Mouse (Mus musculus): ENCODE data around the gene Ccdc71. TPM values are rescaled to one million over a fixed set of nuclear protein-coding genes. Genes with fewer than 3 reads are reported as not detected.

Ccdc71 gene
- polyA plus RNA-seq, 1 experiment from 2014 or later, result 42.2 TPM

DNA sequence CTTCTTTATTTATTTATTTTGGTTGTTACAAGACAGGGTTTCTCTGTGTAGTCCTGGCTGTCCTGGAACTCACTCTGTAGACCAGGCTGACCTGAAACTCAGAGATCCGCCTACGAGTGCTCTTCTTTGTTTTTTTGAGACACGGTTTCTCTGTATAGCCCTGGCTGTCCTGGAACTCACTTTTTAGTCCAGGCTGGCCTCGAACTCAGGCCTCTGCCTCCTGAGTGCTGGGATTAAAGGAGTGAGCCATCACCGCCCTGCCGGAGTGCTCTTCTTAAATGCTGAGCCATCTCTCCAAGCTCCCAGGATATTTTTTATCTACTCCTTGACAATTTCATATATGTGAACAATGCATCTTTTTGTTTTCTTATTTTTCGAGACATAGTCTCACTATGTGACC lies 46.6 kb downstream of the Ccdc71 start:
- Histone ChIP-seq H3K4me2 (ENCODE audit: low read depth, low read length) (peak overlapping the region; percentile 62), H3K27me3 (replicated peaks; ENCODE audit: control insufficient read depth, insufficient read depth, low read length) (no peaks in the 10 kb centered on the region), H3K9me3 (ENCODE audit: control insufficient read depth, low read length) (no peaks in the 10 kb centered on the region), H3K9ac (ENCODE audit: low read depth, low read length) (0 out of 2 replicates have a peak overlapping the region, but pooled peaks have one; percentile 75), H3K4me3 (ENCODE audit: low read depth, low read length) (peak overlapping the region; percentile 63), H3K36me3 (ENCODE audit: control insufficient read depth, insufficient read depth, low read length) (peaks cover 46% of the 10 kb centered on the region), H3K4me1 (ENCODE audit: control insufficient read depth, insufficient read depth, low read length) (peaks cover 10% of the 10 kb centered on the region), H3K27ac (replicated peaks; ENCODE audit: low read depth, low read length) (peak overlapping the region; percentile 63)
- 89% methylated on average over 7 of the region's 7 CpGs for WGBS
- DNase-seq (ENCODE audit: low spot score) (no peak), ATAC-seq (ENCODE audit: low read depth) (no peak)

DNA sequence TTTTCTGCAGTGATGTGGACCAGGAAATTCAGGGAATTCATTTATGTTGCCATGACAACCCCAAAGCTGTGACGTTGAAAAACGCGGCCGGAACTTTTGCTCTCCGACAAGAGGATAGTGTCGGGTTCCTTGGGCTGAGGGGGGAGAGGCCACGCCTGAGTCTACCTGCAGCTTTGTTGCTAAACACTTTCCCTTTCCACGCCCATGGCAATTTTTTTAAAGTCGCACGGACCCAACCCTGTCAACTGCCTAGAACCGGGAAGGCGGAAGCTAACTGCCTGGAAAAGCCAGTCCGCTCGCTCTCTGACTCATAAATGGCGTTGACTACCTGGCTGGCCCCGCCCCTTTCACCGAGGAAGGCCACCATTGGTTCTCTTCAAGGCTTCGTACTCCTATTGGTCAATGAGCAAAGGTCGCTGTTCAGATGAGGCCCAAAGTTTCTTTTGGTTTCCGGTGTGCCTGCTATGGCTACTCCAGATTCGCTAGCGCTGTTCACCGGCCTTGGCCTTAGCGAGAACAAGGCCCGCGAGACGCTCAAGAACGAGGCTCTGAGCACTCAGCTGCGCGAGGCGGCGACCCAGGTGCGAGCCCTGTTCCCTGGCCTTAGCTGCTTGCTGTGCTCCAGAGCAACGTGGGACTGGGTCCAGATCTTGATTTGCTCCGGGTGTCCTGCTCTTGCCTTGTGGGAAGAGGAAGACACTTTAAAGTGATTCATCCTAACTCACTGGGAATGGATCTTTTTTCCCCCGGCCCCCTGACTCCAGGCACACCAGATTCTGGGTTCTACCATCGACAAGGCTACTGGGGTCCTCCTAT lies 47.5 kb downstream of the Ccdc71 start, which contains the start of gene Qars:
Gene Qars (plus strand): TSS at position 88 of the 816 bp plus-strand sequence.
- peak; percentile 98 for DNase-seq (ENCODE audit: low spot score)
- peak; percentile 98 for ATAC-seq (ENCODE audit: low read depth)
- peak within 1 kb of the TSS; percentile 63 for H3K4me3 ChIP-seq (ENCODE audit: low read depth, low read length)
- H3K4me1 ChIP-seq (ENCODE audit: control insufficient read depth, insufficient read depth, low read length), result peaks cover 10% of the 10 kb centered on the region
- peaks cover 47% of the 10 kb centered on the region for H3K36me3 ChIP-seq (ENCODE audit: control insufficient read depth, insufficient read depth, low read length)
- no peaks in the 10 kb centered on the region for H3K27me3 ChIP-seq (replicated peaks; ENCODE audit: control insufficient read depth, insufficient read depth, low read length)
- H3K4me2 ChIP-seq (ENCODE audit: low read depth, low read length), result peak within 1 kb of the TSS; percentile 62
- WGBS, result under 1% methylated on average over 34 of the region's 37 CpGs
- H3K9ac ChIP-seq (ENCODE audit: low read depth, low read length), result peak within 1 kb of the TSS; percentile 75
- peak within 1 kb of the TSS; percentile 81 for H3K27ac ChIP-seq (replicated peaks; ENCODE audit: low read depth, low read length)
- no peaks in the 10 kb centered on the region for H3K9me3 ChIP-seq (ENCODE audit: control insufficient read depth, low read length)

DNA sequence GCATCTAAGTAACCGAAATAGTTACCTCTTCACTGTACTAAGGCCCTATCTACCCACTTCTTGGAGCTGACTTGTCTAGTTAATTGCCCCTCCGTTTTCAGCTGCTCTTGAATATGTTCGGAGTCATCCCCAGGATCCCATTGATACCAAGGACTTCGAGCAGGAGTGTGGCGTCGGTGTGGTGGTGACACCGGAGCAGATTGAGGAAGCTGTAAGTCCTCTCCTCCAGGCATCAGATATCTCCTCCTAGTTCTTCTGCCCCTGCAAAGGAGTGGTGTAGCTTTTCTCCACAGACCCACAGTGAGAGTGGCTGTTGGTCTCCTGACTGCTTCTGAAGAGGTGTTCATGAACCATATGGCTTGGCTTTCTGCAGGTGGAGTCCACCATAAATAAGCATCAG lies 48.4 kb downstream of the Ccdc71 start:
- WGBS, result 87% methylated on average over 7 of the region's 7 CpGs
- H3K27ac ChIP-seq (replicated peaks; ENCODE audit: low read depth, low read length), result no peak overlapping the region
- H3K9ac ChIP-seq (ENCODE audit: low read depth, low read length), result peak overlapping the region; percentile 75
- no peak for DNase-seq (ENCODE audit: low spot score)
- peaks cover 47% of the 10 kb centered on the region for H3K36me3 ChIP-seq (ENCODE audit: control insufficient read depth, insufficient read depth, low read length)
- no peak for ATAC-seq (ENCODE audit: low read depth)
- peak overlapping the region; percentile 62 for H3K4me2 ChIP-seq (ENCODE audit: low read depth, low read length)
- peaks cover 10% of the 10 kb centered on the region for H3K4me1 ChIP-seq (ENCODE audit: control insufficient read depth, insufficient read depth, low read length)
- no peaks in the 10 kb centered on the region for H3K9me3 ChIP-seq (ENCODE audit: control insufficient read depth, low read length)
- H3K27me3 ChIP-seq (replicated peaks; ENCODE audit: control insufficient read depth, insufficient read depth, low read length), result no peaks in the 10 kb centered on the region
- H3K4me3 ChIP-seq (ENCODE audit: low read depth, low read length), result peak overlapping the region; percentile 63

Other genes with a start within 250 kb of the Ccdc71 start
- gene Dag1, start 196.6 kb upstream of the Ccdc71 start, polyA plus RNA-seq (2014; fragmentation: Nextera tagmentation; extraction: Ambion mirVana), result 101 and 107 TPM in 2 replicates
- gene Nicn1, start 170.1 kb upstream of the Ccdc71 start, polyA plus RNA-seq (2014; fragmentation: Nextera tagmentation; extraction: Ambion mirVana), result 38.6 and 38.9 TPM in 2 replicates
- gene Amt, start 163.7 kb upstream of the Ccdc71 start, polyA plus RNA-seq (2014; fragmentation: Nextera tagmentation; extraction: Ambion mirVana), result 6.1 and 6.2 TPM in 2 replicates
- 326 and 351 TPM in 2 replicates for gene Rhoa, start 154.4 kb upstream of the Ccdc71 start, polyA plus RNA-seq (2014; fragmentation: Nextera tagmentation; extraction: Ambion mirVana)
- 38.2 and 47.8 TPM in 2 replicates for gene Tcta, start 154.4 kb upstream of the Ccdc71 start, polyA plus RNA-seq (2014; fragmentation: Nextera tagmentation; extraction: Ambion mirVana)
- 671 and 689 TPM in 2 replicates for gene Gpx1, start 121.6 kb upstream of the Ccdc71 start, polyA plus RNA-seq (2014; fragmentation: Nextera tagmentation; extraction: Ambion mirVana)
- 88.9 and 94.2 TPM in 2 replicates for gene Usp4, start 112.7 kb upstream of the Ccdc71 start, polyA plus RNA-seq (2014; fragmentation: Nextera tagmentation; extraction: Ambion mirVana)
- 0.18 and 0.58 TPM in 2 replicates for gene 1700102P08Rik, start 67.7 kb upstream of the Ccdc71 start, polyA plus RNA-seq (2014; fragmentation: Nextera tagmentation; extraction: Ambion mirVana)
- 1.1 and 1.5 TPM in 2 replicates for gene Ccdc36, start 32.0 kb upstream of the Ccdc71 start, polyA plus RNA-seq (2014; fragmentation: Nextera tagmentation; extraction: Ambion mirVana)
- not detected in 2 replicates for gene BC048562, start 24.0 kb upstream of the Ccdc71 start, polyA plus RNA-seq (2014; fragmentation: Nextera tagmentation; extraction: Ambion mirVana)
- gene Klhdc8b, start 1.1 kb downstream of the Ccdc71 start, polyA plus RNA-seq (2014; fragmentation: Nextera tagmentation; extraction: Ambion mirVana), result 23.7 and 27.6 TPM in 2 replicates
- 63.8 and 67.2 TPM in 2 replicates for gene Lamb2, start 19.2 kb downstream of the Ccdc71 start, polyA plus RNA-seq (2014; fragmentation: Nextera tagmentation; extraction: Ambion mirVana)
- 57.6 and 57.8 TPM in 2 replicates for gene Usp19, start 30.1 kb downstream of the Ccdc71 start, polyA plus RNA-seq (2014; fragmentation: Nextera tagmentation; extraction: Ambion mirVana)
- 97.2 and 116 TPM in 2 replicates for gene Qars, start 47.2 kb downstream of the Ccdc71 start, polyA plus RNA-seq (2014; fragmentation: Nextera tagmentation; extraction: Ambion mirVana)
- gene Qrich1, start 56.3 kb downstream of the Ccdc71 start, polyA plus RNA-seq (2014; fragmentation: Nextera tagmentation; extraction: Ambion mirVana), result 110 and 126 TPM in 2 replicates
- 173 and 202 TPM in 2 replicates for gene Impdh2, start 99.8 kb downstream of the Ccdc71 start, polyA plus RNA-seq (2014; fragmentation: Nextera tagmentation; extraction: Ambion mirVana)
- 59.6 and 61.9 TPM in 2 replicates for gene Ndufaf3, start 106.9 kb downstream of the Ccdc71 start, polyA plus RNA-seq (2014; fragmentation: Nextera tagmentation; extraction: Ambion mirVana)
- gene Dalrd3, start 109.4 kb downstream of the Ccdc71 start, polyA plus RNA-seq (2014; fragmentation: Nextera tagmentation; extraction: Ambion mirVana), result 116 and 120 TPM in 2 replicates
- 78.9 and 91.1 TPM in 2 replicates for gene Wdr6, start 118.2 kb downstream of the Ccdc71 start, polyA plus RNA-seq (2014; fragmentation: Nextera tagmentation; extraction: Ambion mirVana)
- 7.4 and 7.8 TPM in 2 replicates for gene P4htm, start 137.1 kb downstream of the Ccdc71 start, polyA plus RNA-seq (2014; fragmentation: Nextera tagmentation; extraction: Ambion mirVana)
- 36.4 and 39.5 TPM in 2 replicates for gene Arih2, start 188.9 kb downstream of the Ccdc71 start, polyA plus RNA-seq (2014; fragmentation: Nextera tagmentation; extraction: Ambion mirVana)
- 24.0 and 27.1 TPM in 2 replicates for gene Slc25a20, start 201.6 kb downstream of the Ccdc71 start, polyA plus RNA-seq (2014; fragmentation: Nextera tagmentation; extraction: Ambion mirVana)
- 35.3 and 36.0 TPM in 2 replicates for gene Prkar2a, start 228.8 kb downstream of the Ccdc71 start, polyA plus RNA-seq (2014; fragmentation: Nextera tagmentation; extraction: Ambion mirVana)